Mouse (Mus musculus): Measurements from ENCODE around the gene Atp7a. TPM values are rescaled to one million over a fixed set of nuclear protein-coding genes. Genes with fewer than 3 reads are reported as not detected.
"Not testable (repeated sequence)": the region's sequence is repeated elsewhere in the genome, so short reads cannot be mapped to it uniquely, and the experiment has no call there.

Atp7a gene
- polyA plus RNA-seq, 1 experiment from 2014 or later, result 35.5 TPM

GRCm38 (mm10) chrX:106027343-106027674 is 233 bp downstream of the Atp7a start:
- Histone ChIP-seq H3K4me2 (peak overlapping the region; percentile 57), H3K27me3 (peaks cover 6% of the 10 kb centered on the region; the same call in 1 of the 2 replicates), H3K36me3 (no peaks in the 10 kb centered on the region), H3K4me1 (replicated peaks) (no peaks in the 10 kb centered on the region), H3K4me3 (replicated peaks) (peak overlapping the region; percentile 49), H3K9me3 (no peaks in the 10 kb centered on the region), H3K9ac (replicated peaks) (peak overlapping the region; percentile 60), H3K27ac (peak overlapping the region; percentile 75)
- ATAC-seq (ENCODE audit: insufficient number of reproducible peaks, insufficient read depth, low FRiP score, low TSS enrichment, low read depth), result peak; percentile 68
- WGBS, result 21% methylated on average over 8 of the region's 8 CpGs

GRCm38 (mm10) chrX:106030176-106030575 is 3.1 kb downstream of the Atp7a start:
- H3K36me3 ChIP-seq, result no peaks in the 10 kb centered on the region
- H3K9ac ChIP-seq (replicated peaks), result no peak overlapping the region
- WGBS, result 72% methylated on average over 5 of the region's 5 CpGs
- no peak overlapping the region for H3K4me2 ChIP-seq
- H3K4me1 ChIP-seq (replicated peaks), result no peaks in the 10 kb centered on the region
- H3K9me3 ChIP-seq, result no peaks in the 10 kb centered on the region
- peaks cover 6% of the 10 kb centered on the region; the same call in 1 of the 2 replicates for H3K27me3 ChIP-seq
- no peak for ATAC-seq (ENCODE audit: insufficient number of reproducible peaks, insufficient read depth, low FRiP score, low TSS enrichment, low read depth)
- no peak overlapping the region for H3K27ac ChIP-seq
- H3K4me3 ChIP-seq (replicated peaks), result no peak overlapping the region

- Histone ChIP-seq H3K4me2 (no peak overlapping the region), H3K27me3 (peaks cover 6% of the 10 kb centered on the region; the same call in 1 of the 2 replicates), H3K4me3 (replicated peaks) (no peak overlapping the region), H3K27ac (no peak overlapping the region), H3K9me3 (no peaks in the 10 kb centered on the region), H3K9ac (replicated peaks) (no peak overlapping the region), H3K4me1 (replicated peaks) (no peaks in the 10 kb centered on the region), H3K36me3 (no peaks in the 10 kb centered on the region)
- ATAC-seq (ENCODE audit: insufficient number of reproducible peaks, insufficient read depth, low FRiP score, low TSS enrichment, low read depth), result no peak
These were observed 4.0 kb downstream of the Atp7a start for GRCm38 (mm10) chrX:106031124-106031523.

GRCm38 (mm10) chrX:106035727-106036126 is 8.7 kb downstream of the Atp7a start:
- Histone ChIP-seq H3K4me3 (replicated peaks) (no peak overlapping the region), H3K4me1 (replicated peaks) (no peaks in the 10 kb centered on the region), H3K36me3 (no peaks in the 10 kb centered on the region), H3K27ac (no peak overlapping the region), H3K27me3 (no peaks in the 10 kb centered on the region), H3K4me2 (no peak overlapping the region), H3K9ac (replicated peaks) (no peak overlapping the region), H3K9me3 (no peaks in the 10 kb centered on the region)
- WGBS, result 78% methylated on average over 2 of the region's 2 CpGs
- no peak for ATAC-seq (ENCODE audit: insufficient number of reproducible peaks, insufficient read depth, low FRiP score, low TSS enrichment, low read depth)

GRCm38 (mm10) chrX:106037185-106037752 is 10.2 kb downstream of the Atp7a start:
- 78% methylated on average over 3 of the region's 3 CpGs for WGBS
- Histone ChIP-seq H3K4me3 (replicated peaks) (no peak overlapping the region), H3K9ac (replicated peaks) (no peak overlapping the region), H3K4me2 (no peak overlapping the region), H3K27me3 (no peaks in the 10 kb centered on the region), H3K4me1 (replicated peaks) (no peaks in the 10 kb centered on the region), H3K36me3 (no peaks in the 10 kb centered on the region), H3K27ac (no peak overlapping the region), H3K9me3 (no peaks in the 10 kb centered on the region)
- ATAC-seq (ENCODE audit: insufficient number of reproducible peaks, insufficient read depth, low FRiP score, low TSS enrichment, low read depth), result no peak

GRCm38 (mm10) chrX:106043863-106044617 is 17.0 kb downstream of the Atp7a start:
- no peaks in the 10 kb centered on the region for H3K36me3 ChIP-seq
- no peak overlapping the region for H3K9ac ChIP-seq (replicated peaks)
- no peak overlapping the region for H3K4me3 ChIP-seq (replicated peaks)
- no peak overlapping the region for H3K27ac ChIP-seq
- peaks cover 17% of the 10 kb centered on the region for H3K27me3 ChIP-seq
- ATAC-seq (ENCODE audit: insufficient number of reproducible peaks, insufficient read depth, low FRiP score, low TSS enrichment, low read depth), result no peak
- WGBS, result 42% methylated on average over 8 of the region's 8 CpGs
- no peaks in the 10 kb centered on the region for H3K9me3 ChIP-seq
- H3K4me2 ChIP-seq, result no peak overlapping the region
- H3K4me1 ChIP-seq (replicated peaks), result peaks cover 24% of the 10 kb centered on the region

GRCm38 (mm10) chrX:106045455-106045854 is 18.4 kb downstream of the Atp7a start:
- Histone ChIP-seq H3K36me3 (no peaks in the 10 kb centered on the region), H3K27ac (no peak overlapping the region), H3K4me1 (replicated peaks) (peaks cover 24% of the 10 kb centered on the region), H3K4me3 (replicated peaks) (no peak overlapping the region), H3K9ac (replicated peaks) (no peak overlapping the region), H3K4me2 (no peak overlapping the region), H3K27me3 (peaks cover 17% of the 10 kb centered on the region), H3K9me3 (no peaks in the 10 kb centered on the region)
- WGBS, result 28% methylated on average over 2 of the region's 2 CpGs
- no peak for ATAC-seq (ENCODE audit: insufficient number of reproducible peaks, insufficient read depth, low FRiP score, low TSS enrichment, low read depth)

- Histone ChIP-seq H3K4me2 (no peak overlapping the region), H3K4me1 (replicated peaks) (peaks cover 24% of the 10 kb centered on the region), H3K9ac (replicated peaks) (no peak overlapping the region), H3K4me3 (replicated peaks) (no peak overlapping the region), H3K9me3 (no peaks in the 10 kb centered on the region), H3K27ac (no peak overlapping the region), H3K36me3 (no peaks in the 10 kb centered on the region), H3K27me3 (peaks cover 17% of the 10 kb centered on the region)
- WGBS, result 39% methylated on average over 9 of the region's 9 CpGs
- no peak for ATAC-seq (ENCODE audit: insufficient number of reproducible peaks, insufficient read depth, low FRiP score, low TSS enrichment, low read depth)
These were observed 18.9 kb downstream of the Atp7a start for GRCm38 (mm10) chrX:106045928-106046327.

- peak; percentile 87 for ATAC-seq (ENCODE audit: insufficient number of reproducible peaks, insufficient read depth, low FRiP score, low TSS enrichment, low read depth)
- WGBS, result 19% methylated on average over 1 of the region's 1 CpGs
- peaks cover 17% of the 10 kb centered on the region for H3K27me3 ChIP-seq
These were observed 21.1 kb downstream of the Atp7a start for GRCm38 (mm10) chrX:106048191-106048590.

GRCm38 (mm10) chrX:106077858-106078257 is 50.8 kb downstream of the Atp7a start:
- not testable (repeated sequence) for H3K36me3 ChIP-seq; ATAC-seq (ENCODE audit: insufficient number of reproducible peaks, insufficient read depth, low FRiP score, low TSS enrichment, low read depth); H3K27me3 ChIP-seq; H3K27ac ChIP-seq; H3K4me1 ChIP-seq (replicated peaks); H3K9me3 ChIP-seq; H3K4me2 ChIP-seq; H3K9ac ChIP-seq (replicated peaks); H3K4me3 ChIP-seq (replicated peaks)
- 95% methylated on average over 2 of the region's 2 CpGs for WGBS

More at GRCm38 (mm10) chrX:106048191-106048590, 21.1 kb downstream of the Atp7a start:
- Histone ChIP-seq H3K9me3 (no peaks in the 10 kb centered on the region), H3K4me3 (replicated peaks) (no peak overlapping the region), H3K4me1 (replicated peaks) (peaks cover 24% of the 10 kb centered on the region), H3K4me2 (no peak overlapping the region), H3K27ac (peak overlapping the region; percentile 56; the same call in 1 of the 2 replicates), H3K9ac (replicated peaks) (no peak overlapping the region), H3K36me3 (no peaks in the 10 kb centered on the region)

GRCm38 (mm10) chrX:106080811-106081443 is 53.9 kb downstream of the Atp7a start:
- Histone ChIP-seq H3K4me3 (replicated peaks) (no peak overlapping the region), H3K4me1 (replicated peaks) (0 out of 2 replicates have a peak, but pooled peaks cover 5% of the 10 kb centered on the region), H3K9ac (replicated peaks) (no peak overlapping the region), H3K36me3 (peaks cover 8% of the 10 kb centered on the region), H3K4me2 (no peak overlapping the region), H3K27ac (peak overlapping the region; percentile 64; the same call in 1 of the 2 replicates), H3K27me3 (peaks cover 5% of the 10 kb centered on the region; the same call in 1 of the 2 replicates), H3K9me3 (no peaks in the 10 kb centered on the region)
- WGBS, result 35% methylated on average over 13 of the region's 13 CpGs
- ATAC-seq (ENCODE audit: insufficient number of reproducible peaks, insufficient read depth, low FRiP score, low TSS enrichment, low read depth), result peak; percentile 42; the same call in 1 of the 2 replicates
